23 mouse cellular contexts compared by ENCODE assay signal in genomic region chr5:30669496-30669830, GRCm38 (mm10). TPM values are rescaled to one million over a fixed set of nuclear protein-coding genes. Genes with fewer than 3 reads are reported as not detected.
A peak's percentile ranks its signal among the peaks of the same experiment; 100 is the strongest.
DNase-seq lines count a peak whose midpoint lies in the region; ATAC-seq and TF ChIP-seq lines count a peak whose summit lies in the region.
"Had no signal": no experiment of that assay in that cellular context is flagged by ENCODE, and none has a peak within 500 bp of the region (broad histone marks: within the 10 kb centered on the region; RNA-seq: fewer than 3 reads in every experiment).

No protein-coding gene starts in this region.

- peak overlapping the region; percentile 79 for H3K4me3 ChIP-seq in erythroblast, embryonic 14.5 days (replicated peaks)
- no peak overlapping the region for H3K4me3 ChIP-seq in liver, embryonic 11.5 days (ENCODE audit: low read depth, low read length)
- peak overlapping the region; percentile 37; the same call in 1 of the 2 replicates for H3K4me3 ChIP-seq in E14TG2a.4 (replicated peaks; ENCODE audit: low read length)
- H3K4me3 ChIP-seq in liver, embryonic 12.5 days, result peak overlapping the region; percentile 75
- H3K4me3 ChIP-seq: intestine, embryonic 15.5 days; stomach, embryonic 15.5 days had no signal

- peaks cover 71% of the 10 kb centered on the region for H3K36me3 ChIP-seq in erythroblast, embryonic 14.5 days (ENCODE audit: control insufficient read depth)
- H3K36me3 ChIP-seq in liver, embryonic 11.5 days (ENCODE audit: control insufficient read depth, insufficient read depth, low read length), result peaks cover 51% of the 10 kb centered on the region
- H3K36me3 ChIP-seq in E14TG2a.4 (ENCODE audit: insufficient read depth, low read length), result peaks cover 66% of the 10 kb centered on the region
- peaks cover 64% of the 10 kb centered on the region for H3K36me3 ChIP-seq in liver, embryonic 12.5 days

- peak overlapping the region; percentile 77 for H3K4me2 ChIP-seq in liver, embryonic 11.5 days
- peak overlapping the region; percentile 78 for H3K4me2 ChIP-seq in liver, embryonic 12.5 days

- no peak for TF ChIP-seq CTCF in E14TG2a.4 (conservative IDR thresholded peaks at IDR 0.05; ENCODE audit: low read length)

- no peaks in the 10 kb centered on the region for H3K27me3 ChIP-seq in erythroblast, embryonic 14.5 days (ENCODE audit: control insufficient read depth)
- H3K27me3 ChIP-seq in liver, embryonic 11.5 days (replicated peaks; ENCODE audit: control insufficient read depth, insufficient read depth, low read length), result no peaks in the 10 kb centered on the region
- H3K27me3 ChIP-seq in E14TG2a.4 (ENCODE audit: insufficient read depth, low read length), result no peaks in the 10 kb centered on the region
- H3K27me3 ChIP-seq in liver, embryonic 12.5 days (replicated peaks), result no peaks in the 10 kb centered on the region
- H3K27me3 ChIP-seq: forebrain, embryonic 13.5 days; intestine, embryonic 15.5 days; stomach, embryonic 15.5 days had no signal

- WGBS in liver, embryonic 11.5 days, result 61% methylated on average over 3 of the region's 3 CpGs
- 57% methylated on average over 3 of the region's 3 CpGs for WGBS in liver, embryonic 12.5 days (ENCODE audit: insufficient replicate concordance)

- no peak overlapping the region; the same call in 1 of the 2 replicates for H3K9ac ChIP-seq in liver, embryonic 11.5 days (ENCODE audit: low read depth, low read length)
- H3K9ac ChIP-seq in liver, embryonic 12.5 days, result peak overlapping the region; percentile 89
- H3K9ac ChIP-seq: forebrain, embryonic 13.5 days; intestine, embryonic 15.5 days; stomach, embryonic 15.5 days had no signal

- H3K27ac ChIP-seq in liver, embryonic 11.5 days (ENCODE audit: low read depth, low read length), result no peak overlapping the region
- H3K27ac ChIP-seq in liver, embryonic 12.5 days, result peak overlapping the region; percentile 33; the same call in 1 of the 2 replicates
- H3K27ac ChIP-seq: forebrain, embryonic 13.5 days; intestine, embryonic 15.5 days; stomach, embryonic 15.5 days had no signal

- H3K9me3 ChIP-seq in erythroblast, embryonic 14.5 days (ENCODE audit: control insufficient read depth, low read length), result no peaks in the 10 kb centered on the region
- H3K9me3 ChIP-seq in liver, embryonic 11.5 days (ENCODE audit: control insufficient read depth, low read length), result no peaks in the 10 kb centered on the region
- no peaks in the 10 kb centered on the region for H3K9me3 ChIP-seq in E14TG2a.4 (ENCODE audit: low read length)
- H3K9me3 ChIP-seq in liver, embryonic 12.5 days (replicated peaks), result no peaks in the 10 kb centered on the region
- H3K9me3 ChIP-seq: forebrain, embryonic 13.5 days; intestine, embryonic 15.5 days; stomach, embryonic 15.5 days had no signal

- ATAC-seq in erythroblast, adult 5-6 weeks (replicated peaks; ENCODE audit: low FRiP score, poor library complexity, severe bottlenecking), result no peak
- no peak for ATAC-seq in liver, embryonic 11.5 days (replicated peaks; ENCODE audit: low FRiP score)
- ATAC-seq in liver, embryonic 12.5 days, result no peak
- ATAC-seq: forebrain, embryonic 13.5 days; hindbrain, embryonic 16.5 days; intestine, embryonic 15.5 days had no signal

- H3K4me1 ChIP-seq in erythroblast, embryonic 14.5 days (ENCODE audit: control insufficient read depth), result peaks cover 41% of the 10 kb centered on the region
- peaks cover 17% of the 10 kb centered on the region for H3K4me1 ChIP-seq in liver, embryonic 11.5 days (replicated peaks; ENCODE audit: control insufficient read depth, insufficient read depth, low read length)
- H3K4me1 ChIP-seq in E14TG2a.4 (replicated peaks; ENCODE audit: low read depth, low read length), result peaks cover 49% of the 10 kb centered on the region
- peaks cover 38% of the 10 kb centered on the region for H3K4me1 ChIP-seq in liver, embryonic 12.5 days

- DNase-seq in liver, embryonic 11.5 days (ENCODE audit: low spot score), result no peak
- DNase-seq in liver, result no peak
- DNase-seq in T-cell, adult 2 months (ENCODE audit: low spot score), result no peak
- DNase-seq in kidney, postnatal 25 days, result no peak
- DNase-seq: adrenal gland, postnatal 36 days; cerebellum, adult 11 months; cerebellum, adult 9-11 months; gastrocnemius, postnatal 36 days; kidney, adult 8-10 months; kidney, postnatal 10 days; lung, adult 2 months; lung, postnatal 36 days; retina, postnatal 1 day; thymus, postnatal 25 days had no signal

RNA-seq across cellular contexts. Expression of gene Cenpa, which starts 2.9 kb away (rescaled TPM):
- polyA plus RNA-seq in erythroblast, embryonic 14.5 days (2012), result 68.1 and 83.8 TPM in 2 replicates
- total RNA-seq in erythroblast, adult 5-6 weeks (2015; ENCODE audit: low replicate concordance), result 79.8 and 117 TPM in 2 replicates
- total RNA-seq in erythroblast, adult 5-6 weeks (2017; ENCODE audit: low replicate concordance), result 67.2 and 74.4 TPM in 2 replicates
- polyA plus RNA-seq in liver, embryonic 11.5 days (2014; fragmentation: Nextera tagmentation; extraction: Ambion mirVana), result 326 and 357 TPM in 2 replicates
- polyA plus RNA-seq in liver, embryonic 12.5 days (2016; fragmentation: Nextera tagmentation; extraction: Ambion mirVana), result 259 and 265 TPM in 2 replicates

RNA-seq across cellular contexts. Expression of gene Slc35f6, which starts 21.7 kb away (rescaled TPM):
- 0.45 and 0.55 TPM in 2 replicates for polyA plus RNA-seq in erythroblast, embryonic 14.5 days (2012)
- 4.4 and 16.7 TPM in 2 replicates for total RNA-seq in erythroblast, adult 5-6 weeks (2015; ENCODE audit: low replicate concordance)
- total RNA-seq in erythroblast, adult 5-6 weeks (2017; ENCODE audit: low replicate concordance), result 3.3 and 5.7 TPM in 2 replicates
- 17.6 and 18.6 TPM in 2 replicates for polyA plus RNA-seq in liver, embryonic 11.5 days (2014; fragmentation: Nextera tagmentation; extraction: Ambion mirVana)
- polyA plus RNA-seq in liver, embryonic 12.5 days (2016; fragmentation: Nextera tagmentation; extraction: Ambion mirVana), result 10.3 and 12.1 TPM in 2 replicates

RNA-seq across cellular contexts. Expression of gene Dpysl5, which starts 41.9 kb away (rescaled TPM):
- 0.01 TPM in 1 of 2 replicates, not detected in the other for polyA plus RNA-seq in erythroblast, embryonic 14.5 days (2012)
- total RNA-seq in erythroblast, adult 5-6 weeks (2015; ENCODE audit: low replicate concordance), result not detected in 2 replicates
- total RNA-seq in erythroblast, adult 5-6 weeks (2017; ENCODE audit: low replicate concordance), result 0.09 TPM in 1 of 2 replicates, not detected in the other
- 1.3 and 1.6 TPM in 2 replicates for polyA plus RNA-seq in liver, embryonic 11.5 days (2014; fragmentation: Nextera tagmentation; extraction: Ambion mirVana)
- 0.20 and 0.36 TPM in 2 replicates for polyA plus RNA-seq in liver, embryonic 12.5 days (2016; fragmentation: Nextera tagmentation; extraction: Ambion mirVana)
- total RNA-seq: common myeloid progenitor, adult 5-6 weeks had no signal
